ENCODE assay signal across 19 mouse cellular contexts in the genomic region with DNA sequence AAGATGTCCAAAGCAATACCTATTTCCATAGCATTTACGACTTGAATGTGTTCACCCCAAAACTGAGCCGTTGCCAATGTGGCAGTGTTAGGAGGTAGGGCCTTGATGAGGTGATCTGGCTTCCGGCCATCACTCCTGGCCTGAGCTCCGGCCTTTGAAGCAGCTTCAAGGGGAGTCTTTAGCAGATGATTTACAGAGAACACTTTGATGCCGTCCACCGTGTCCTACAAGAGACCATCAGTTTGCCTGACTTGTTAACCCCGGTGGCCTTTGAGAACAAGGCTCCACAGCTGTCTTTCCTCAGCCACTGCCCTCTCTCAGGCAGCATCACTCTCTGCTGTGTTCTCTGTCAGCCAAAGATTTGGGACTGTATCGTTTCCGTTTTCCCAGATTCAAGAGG.
DNase-seq lines count a peak whose midpoint lies in the region; ATAC-seq and TF ChIP-seq lines count a peak whose summit lies in the region.
"Had no signal": no experiment of that assay in that cellular context is flagged by ENCODE, and none has a peak within 500 bp of the region (broad histone marks: within the 10 kb centered on the region; RNA-seq: fewer than 3 reads in every experiment).

No protein-coding gene starts in this region.

- intact Hi-C loops in gastrocnemius, adult 2 months (cut with DNase I): no loop called here

- no peak overlapping the region for H3K9ac ChIP-seq in liver, embryonic 15.5 days
- H3K9ac ChIP-seq: forebrain, postnatal 0 days; heart, embryonic 13.5 days; intestine, embryonic 15.5 days; limb, embryonic 13.5 days; midbrain, embryonic 13.5 days had no signal

- 0 out of 2 replicates have a peak, but pooled peaks have one; percentile 18 for ATAC-seq in liver, embryonic 15.5 days (ENCODE audit: insufficient read depth)
- ATAC-seq: forebrain, postnatal 0 days; intestine, embryonic 15.5 days; midbrain, embryonic 13.5 days had no signal

- no peak overlapping the region for H3K27ac ChIP-seq in kidney, adult 2 months (ENCODE audit: insufficient read depth, low read depth, low read length)
- no peak overlapping the region for H3K27ac ChIP-seq in liver, embryonic 15.5 days (replicated peaks)
- H3K27ac ChIP-seq in gastrocnemius, adult 2 months: no peak overlapping the region
- H3K27ac ChIP-seq: embryonic facial prominence, embryonic 10.5 days; heart, embryonic 13.5 days; intestine, embryonic 15.5 days; limb, embryonic 13.5 days; midbrain, embryonic 13.5 days had no signal

- H3K27me3 ChIP-seq in kidney, adult 2 months (replicated peaks; ENCODE audit: control insufficient read depth, insufficient read depth, low read length): no peaks in the 10 kb centered on the region
- no peaks in the 10 kb centered on the region for H3K27me3 ChIP-seq in liver, embryonic 15.5 days
- H3K27me3 ChIP-seq: heart, embryonic 13.5 days; intestine, embryonic 15.5 days; limb, embryonic 13.5 days; midbrain, embryonic 13.5 days had no signal

- WGBS in kidney, adult 2 months: 22% methylated on average over 9 of the region's 9 CpGs
- 43% methylated on average over 9 of the region's 9 CpGs for WGBS in liver, embryonic 15.5 days (ENCODE audit: insufficient replicate concordance)

- peak; percentile 55 for DNase-seq in kidney, adult 2 months
- DNase-seq in kidney, adult 18-20 months: no peak
- DNase-seq in adrenal gland, postnatal 25 days: peak; percentile 31
- DNase-seq in kidney, postnatal 10 days: peak; percentile 33
- DNase-seq in gastrocnemius, adult 2 months: no peak
- DNase-seq in left cerebral cortex, adult 11 months (ENCODE audit: low spot score): no peak
- DNase-seq: cerebellum, adult 2 months; forebrain, postnatal 0 days; gastrocnemius, postnatal 14 days; layer of hippocampus, adult 9-11 months; lung, postnatal 10 days; right cerebral cortex, postnatal 4 days; thymus, postnatal 36 days had no signal

- H3K4me1 ChIP-seq in kidney, adult 2 months (ENCODE audit: control insufficient read depth, insufficient read depth, low read length): no peaks in the 10 kb centered on the region
- no peaks in the 10 kb centered on the region for H3K4me1 ChIP-seq in liver, embryonic 15.5 days (replicated peaks)
- H3K4me1 ChIP-seq: embryonic facial prominence, embryonic 10.5 days; heart, embryonic 13.5 days; intestine, embryonic 15.5 days; midbrain, embryonic 13.5 days had no signal

- H3K9me3 ChIP-seq in liver, embryonic 15.5 days (replicated peaks): no peaks in the 10 kb centered on the region
- H3K9me3 ChIP-seq: embryonic facial prominence, embryonic 10.5 days; heart, embryonic 13.5 days; intestine, embryonic 15.5 days; limb, embryonic 13.5 days; midbrain, embryonic 13.5 days had no signal

- TF ChIP-seq CTCF in kidney, adult 2 months (conservative IDR thresholded peaks at IDR 0.05; ENCODE audit: insufficient read depth, insufficient read length, low read depth, low read length): no peak
- TF ChIP-seq CTCF in gastrocnemius, adult 2 months (IDR thresholded peaks at IDR 0.05): no peak

- no peak for TF ChIP-seq POLR2A in kidney, adult 2 months (IDR thresholded peaks at IDR 0.05; ENCODE audit: low read depth, low read length)

- H3K4me2 ChIP-seq in liver, embryonic 15.5 days: no peak overlapping the region
- H3K4me2 ChIP-seq: heart, embryonic 13.5 days; intestine, embryonic 15.5 days; limb, embryonic 13.5 days; midbrain, embryonic 13.5 days had no signal

- no peak overlapping the region for H3K4me3 ChIP-seq in kidney, adult 2 months (ENCODE audit: insufficient read depth, low read depth, low read length)
- no peak overlapping the region for H3K4me3 ChIP-seq in liver, embryonic 15.5 days (replicated peaks)
- H3K4me3 ChIP-seq in gastrocnemius, adult 2 months: no peak overlapping the region
- H3K4me3 ChIP-seq: embryonic facial prominence, embryonic 10.5 days; heart, embryonic 13.5 days; intestine, embryonic 15.5 days; limb, embryonic 13.5 days; midbrain, embryonic 13.5 days had no signal

- H3K36me3 ChIP-seq in kidney, adult 2 months (ENCODE audit: control insufficient read depth, insufficient read depth, low read length): no peaks in the 10 kb centered on the region
- no peaks in the 10 kb centered on the region for H3K36me3 ChIP-seq in liver, embryonic 15.5 days (replicated peaks)
- H3K36me3 ChIP-seq: embryonic facial prominence, embryonic 10.5 days; heart, embryonic 13.5 days; intestine, embryonic 15.5 days; limb, embryonic 13.5 days; midbrain, embryonic 13.5 days had no signal

Comparison
In these comparisons a context has a peak if more than half of its experiments do, and no peak if none do; other contexts are left out.
1. DNase-seq: peak in kidney, adult 2 months (single experiment), adrenal gland, postnatal 25 days (single experiment) and kidney, postnatal 10 days (single experiment); none in kidney, adult 18-20 months (single experiment), gastrocnemius, adult 2 months (single experiment) and left cerebral cortex, adult 11 months (single experiment).